Mouse (Mus musculus) cerebellum, postnatal 10 days (tissue): ENCODE data around the gene Glul.
"Not testable (repeated sequence)": the region's sequence is repeated elsewhere in the genome, so short reads cannot be mapped to it uniquely, and the experiment has no call there.

Experiments used
- DNase-seq, 2 experiments: peaks; one replicate each; pipeline ENCODE4 v3.0.0; 2021; ENCODE audit warnings: mixed read lengths in 2 of 2

Glul gene

GRCm38 (mm10) chr1:153899731-153900380, at the start of gene Glul, which contains the start of gene Teddm2:
Glul (plus strand) TSS chr1:153899944.
Teddm2 (minus strand) TSS chr1:153900228.
- DNase-seq, result peak; percentile 99

GRCm38 (mm10) chr1:153852696-153853095, 47.0 kb upstream of the Glul start:
- not testable (repeated sequence) for DNase-seq

- DNase-seq, result peak; percentile 47 to 54
Observed at GRCm38 (mm10) chr1:153855946-153856345, 43.8 kb upstream of the Glul start.

- no peak for DNase-seq
Observed at GRCm38 (mm10) chr1:153874045-153874444, 25.7 kb upstream of the Glul start, which contains the start of gene Teddm1b. Teddm1b (plus strand) TSS chr1:153874345.

GRCm38 (mm10) chr1:153880391-153880790, 19.4 kb upstream of the Glul start:
- not testable (repeated sequence) for DNase-seq

- DNase-seq, result no peak
Observed at GRCm38 (mm10) chr1:153886024-153886633, 13.6 kb upstream of the Glul start.

- no peak for DNase-seq
Observed at GRCm38 (mm10) chr1:153890121-153890520, 9.6 kb upstream of the Glul start.

- no peak for DNase-seq
Observed at GRCm38 (mm10) chr1:153891442-153891841, 8.3 kb upstream of the Glul start, which contains the start of gene Teddm1a. Teddm1a (plus strand) TSS chr1:153891742.

- no peak for DNase-seq
Observed at GRCm38 (mm10) chr1:153893746-153894145, 6.0 kb upstream of the Glul start.

GRCm38 (mm10) chr1:153894201-153894893, 5.4 kb upstream of the Glul start:
- no peak for DNase-seq

GRCm38 (mm10) chr1:153894979-153895378, 4.8 kb upstream of the Glul start:
- DNase-seq, result peak; percentile 84 to 89

GRCm38 (mm10) chr1:153897196-153897595, 2.5 kb upstream of the Glul start:
- no peak for DNase-seq

- peak in 1 of 2 experiments; percentile 44 for DNase-seq
Observed at GRCm38 (mm10) chr1:153898989-153899730, 584 bp upstream of the Glul start.

GRCm38 (mm10) chr1:153900381-153900780, 637 bp downstream of the Glul start:
- DNase-seq, result no peak

- peak; percentile 41 to 47 for DNase-seq
Observed at GRCm38 (mm10) chr1:153900860-153901730, 1.4 kb downstream of the Glul start.

- peak in 1 of 2 experiments; percentile 12 for DNase-seq
Observed at GRCm38 (mm10) chr1:153903006-153903405, 3.3 kb downstream of the Glul start.

- no peak for DNase-seq
Observed at GRCm38 (mm10) chr1:153904236-153904635, 4.5 kb downstream of the Glul start.

GRCm38 (mm10) chr1:153905884-153906283, 6.1 kb downstream of the Glul start:
- no peak for DNase-seq

- no peak for DNase-seq
Observed at GRCm38 (mm10) chr1:153908208-153908607, 8.5 kb downstream of the Glul start.

GRCm38 (mm10) chr1:153908741-153909140, 9.0 kb downstream of the Glul start:
- no peak for DNase-seq

- no peak for DNase-seq
Observed at GRCm38 (mm10) chr1:153909213-153909962, 9.6 kb downstream of the Glul start.
